Mouse (Mus musculus) brain, adult 10 weeks (tissue): Measurements from ENCODE around the gene Olfr55. TPM values are rescaled to one million over a fixed set of nuclear protein-coding genes. Genes with fewer than 3 reads are reported as not detected.

Source experiments
- polyA plus RNA-seq: library from polyadenylated mRNA; stranded (reverse); fragments of 350-450 nt; fragmentation: Illumina TruSeq; extraction: RNeasy Lipid Tissue Mini Kit (QIAGEN cat#74804); gene quantifications from one replicate; pipeline ENCODE4 v1.2.3, GENCODE M21; 2015; ENCODE audit warnings: low read depth, low replicate concordance

Olfr55 gene
- not detected for polyA plus RNA-seq

DNA sequence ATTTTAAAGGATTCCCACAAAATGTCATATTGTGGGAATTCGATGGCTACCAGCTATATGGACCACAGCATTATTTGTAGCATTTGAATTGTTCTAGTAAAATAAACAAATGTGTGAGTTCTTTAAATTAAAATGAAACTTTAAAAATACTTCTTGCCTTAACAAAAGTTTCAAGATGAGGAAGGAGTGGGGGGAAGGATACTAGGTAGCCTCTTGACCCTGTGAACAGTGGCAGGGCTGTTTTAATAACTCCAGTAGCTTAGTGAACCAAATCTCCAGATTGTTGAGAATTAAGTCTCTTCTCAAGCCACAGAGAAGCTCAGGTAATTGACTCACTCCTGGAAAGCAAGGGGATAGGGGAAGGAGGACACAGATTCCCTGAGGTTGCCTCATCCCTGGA lies at the start of gene Olfr55:
Gene Olfr55 (plus strand): TSS at position 301 of the 400 bp plus-strand sequence.

DNA sequence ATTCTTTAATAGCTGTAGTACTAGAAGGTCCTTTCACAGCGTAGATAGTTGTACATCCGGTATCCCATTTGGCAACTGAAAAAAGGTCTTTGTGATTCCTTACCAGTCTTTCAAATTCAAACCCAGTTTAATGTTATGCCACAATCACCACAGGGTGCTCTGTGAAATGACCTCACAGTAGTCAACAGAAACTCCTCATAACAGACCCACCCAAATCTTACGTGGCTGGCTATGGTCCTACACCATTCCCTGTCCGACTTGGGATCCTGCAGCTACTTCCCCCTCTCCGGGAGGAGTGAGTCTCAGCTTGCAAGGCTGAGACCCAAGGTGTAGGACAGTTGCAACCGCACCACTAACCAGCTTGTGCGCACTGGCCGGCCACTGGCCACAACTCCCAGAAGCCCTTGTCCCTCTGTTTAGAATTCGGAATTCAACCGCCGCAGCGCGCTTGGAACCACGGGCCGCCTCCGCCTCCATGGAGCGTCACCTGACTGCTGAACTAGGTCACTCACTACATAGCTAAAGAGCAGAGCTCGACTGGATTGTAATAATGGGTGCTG lies 28.9 kb upstream of the Olfr55 start, which contains the start of gene Morc2b:
Gene Morc2b (minus strand): TSS at position 423 of the 560 bp plus-strand sequence.

DNA sequence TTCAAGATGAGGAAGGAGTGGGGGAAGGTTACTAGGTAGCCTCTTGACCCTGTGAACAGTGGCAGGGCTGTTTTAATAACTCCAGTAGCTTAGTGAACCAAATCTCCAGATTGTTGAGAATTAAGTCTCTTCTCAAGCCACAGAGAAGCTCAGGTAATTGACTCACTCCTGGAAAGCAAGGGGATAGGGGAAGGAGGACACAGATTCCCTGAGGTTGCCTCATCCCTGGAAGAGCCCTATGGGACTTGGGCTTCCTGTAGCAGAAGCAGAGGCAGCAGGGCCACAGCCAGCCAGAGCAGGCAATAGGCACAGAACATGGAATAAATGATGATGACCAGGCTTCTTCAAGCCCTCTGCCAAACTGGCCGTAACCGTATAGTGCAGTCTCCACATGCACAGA lies 22.8 kb downstream of the Olfr55 start, which contains the start of gene Olfr239:
Gene Olfr239 (plus strand): TSS at position 301 of the 400 bp plus-strand sequence.

DNA sequence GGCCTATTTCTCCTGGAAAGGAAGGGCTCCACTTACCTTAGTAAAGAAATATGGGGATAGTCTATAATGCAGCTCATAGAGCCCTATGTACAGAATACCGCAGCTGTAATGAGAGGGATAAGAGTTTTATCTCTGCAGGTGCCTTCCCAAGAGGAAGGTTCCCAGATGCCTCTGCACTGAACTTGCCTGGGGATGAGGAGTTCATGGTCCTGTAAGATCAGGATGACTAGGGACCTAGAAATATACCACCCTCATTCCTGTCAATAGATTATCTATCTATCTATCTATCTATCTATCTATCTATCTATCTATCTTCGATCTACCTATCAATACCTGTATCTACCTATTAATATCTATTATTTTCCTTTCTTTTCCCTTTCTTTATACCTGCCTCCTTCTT lies 53.3 kb downstream of the Olfr55 start, which contains the start of gene Olfr1564:
Gene Olfr1564 (minus strand): TSS at position 101 of the 400 bp plus-strand sequence.

Other genes starting within 250 kb of the Olfr55 start
- 16.6 TPM for gene Cyp4f13, start 221.0 kb upstream of the Olfr55 start, polyA plus RNA-seq
- 5.9 TPM for gene Zfp472, start 202.6 kb upstream of the Olfr55 start, polyA plus RNA-seq
- gene Zfp952, start 175.3 kb upstream of the Olfr55 start, polyA plus RNA-seq: 14.7 TPM
- 16.7 TPM for gene Zfp763, start 135.0 kb upstream of the Olfr55 start, polyA plus RNA-seq
- gene 4921501E09Rik, start 100.4 kb upstream of the Olfr55 start, polyA plus RNA-seq: not detected
- gene Zfp563, start 79.1 kb upstream of the Olfr55 start, polyA plus RNA-seq: 14.2 TPM
- gene Morc2b, start 28.8 kb upstream of the Olfr55 start, polyA plus RNA-seq: 3.5 TPM
- not detected for gene Olfr239, start 22.9 kb downstream of the Olfr55 start, polyA plus RNA-seq
- gene Olfr1564, start 53.2 kb downstream of the Olfr55 start, polyA plus RNA-seq: 0.30 TPM
- gene Zfp955a, start 86.7 kb downstream of the Olfr55 start, polyA plus RNA-seq: 7.9 TPM
- gene Olfr63, start 96.2 kb downstream of the Olfr55 start, polyA plus RNA-seq: not detected
- gene Zfp955b, start 121.1 kb downstream of the Olfr55 start, polyA plus RNA-seq: 22.2 TPM
- gene Zfp81, start 190.4 kb downstream of the Olfr55 start, polyA plus RNA-seq: 14.5 TPM
- 11.0 TPM for gene Zfp101, start 226.2 kb downstream of the Olfr55 start, polyA plus RNA-seq